Mouse (Mus musculus) adrenal gland, adult (tissue): Measurements from ENCODE around the gene Klra6.
"Not testable (repeated sequence)": the region's sequence is repeated elsewhere in the genome, so short reads cannot be mapped to it uniquely, and the experiment has no call there.

ENCODE experiments used
- DNase-seq, 2 experiments: peaks; one replicate each; pipeline ENCODE4 v3.0.0; 2022 to 2023; ENCODE audit warnings: low spot score in 1 of 2; ENCODE audit not compliant: inconsistent age in 2 of 2

Klra6 gene

DNA sequence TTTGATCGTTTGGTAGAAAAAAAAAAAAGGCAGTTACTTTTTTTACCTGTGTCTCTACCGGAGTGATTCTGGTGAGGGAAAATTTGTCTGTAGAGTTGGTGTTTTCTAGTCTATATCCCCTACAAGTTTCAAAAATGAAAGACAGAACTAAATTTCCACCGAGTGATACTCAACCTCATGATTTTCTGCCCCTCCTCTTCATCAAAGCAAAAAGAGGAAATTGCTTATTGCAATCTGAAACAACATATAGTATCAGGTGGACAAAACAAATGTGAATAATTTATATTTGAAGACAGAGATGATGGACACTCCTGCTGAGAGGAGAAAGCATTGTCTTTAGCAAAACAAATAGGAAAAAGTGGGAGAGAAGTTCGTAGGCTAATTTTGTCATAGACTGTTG lies at the start of gene Klra6:
Klra6 (minus strand) TSS at position 101 of the 400 bp plus-strand sequence.
- DNase-seq = no peak

GRCm38 (mm10) chr6:130067171-130067570 lies 40.4 kb upstream of the Klra6 start, which contains the start of gene Klra4:
Gene Klra4 (minus strand): TSS chr6:130067271.
- not testable (repeated sequence) for DNase-seq

DNA sequence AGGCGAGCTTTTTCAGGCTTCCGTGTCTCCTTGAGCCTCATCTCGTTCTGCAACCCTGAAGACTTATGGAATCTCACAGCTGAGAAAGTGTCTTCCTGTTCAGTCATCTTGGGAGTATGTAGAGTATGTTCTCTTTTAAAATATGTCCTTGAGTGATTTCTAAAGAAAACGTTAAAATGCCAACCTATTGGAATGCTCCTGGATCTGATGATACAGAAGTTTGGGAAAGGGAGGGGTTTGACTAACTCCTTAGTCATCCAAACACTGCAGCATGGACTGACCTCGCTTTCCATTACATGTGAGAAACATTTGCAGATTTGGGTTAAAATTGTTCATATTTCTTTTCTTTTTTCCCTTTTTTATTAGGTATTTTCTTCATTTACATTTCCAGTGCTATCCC lies 38.4 kb upstream of the Klra6 start:
- DNase-seq = no peak

DNA sequence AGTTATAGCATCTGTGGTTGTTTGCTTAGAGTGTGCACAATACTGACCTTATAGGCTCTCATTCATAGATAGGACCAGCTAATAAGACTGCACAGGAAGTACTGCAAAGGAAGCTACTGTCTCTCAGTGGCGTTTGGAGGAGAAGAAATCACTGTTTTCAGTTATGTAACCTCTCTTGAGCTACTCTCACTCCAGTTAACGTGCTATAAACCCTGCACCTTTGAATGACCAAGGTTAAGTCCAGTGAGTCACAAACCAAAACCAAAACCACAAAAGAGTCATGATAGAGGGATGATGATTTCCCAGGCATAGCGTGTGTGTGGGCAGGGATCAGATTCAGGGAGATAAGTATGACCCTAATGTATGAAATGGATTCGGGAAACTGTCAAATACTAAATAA lies 8.4 kb upstream of the Klra6 start:
- peak; percentile 21 to 50 for DNase-seq

DNA sequence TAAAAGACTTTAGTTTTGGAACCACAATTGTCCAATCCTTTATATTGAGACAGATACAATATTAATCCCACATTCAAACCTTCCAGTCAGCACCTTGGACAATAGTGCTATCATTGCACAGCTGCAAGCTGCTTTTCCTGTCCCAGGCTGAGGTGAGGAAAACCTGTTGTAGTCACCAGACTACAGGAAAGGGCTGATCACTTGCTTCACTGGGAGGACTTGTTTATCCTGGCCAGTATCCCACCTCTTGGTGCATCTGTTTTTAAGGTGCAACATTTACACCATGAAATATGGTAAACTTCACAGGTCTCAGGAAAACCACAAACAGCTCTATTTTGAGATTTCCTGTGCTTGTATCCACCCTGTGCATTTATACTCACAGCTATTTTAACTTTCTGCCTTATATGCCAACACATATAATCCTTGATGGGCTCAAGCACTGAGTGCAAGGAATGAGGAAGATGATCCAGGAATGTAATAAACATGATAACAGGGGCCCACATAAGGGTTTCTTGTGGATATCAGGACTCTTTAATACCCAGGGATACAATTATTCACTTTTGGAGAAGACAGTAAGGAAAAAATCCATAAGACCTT lies 4.8 kb upstream of the Klra6 start:
- not testable (repeated sequence) for DNase-seq
